Mouse (Mus musculus): ENCODE results near the gene Tmem114.

The Tmem114 gene

DNA sequence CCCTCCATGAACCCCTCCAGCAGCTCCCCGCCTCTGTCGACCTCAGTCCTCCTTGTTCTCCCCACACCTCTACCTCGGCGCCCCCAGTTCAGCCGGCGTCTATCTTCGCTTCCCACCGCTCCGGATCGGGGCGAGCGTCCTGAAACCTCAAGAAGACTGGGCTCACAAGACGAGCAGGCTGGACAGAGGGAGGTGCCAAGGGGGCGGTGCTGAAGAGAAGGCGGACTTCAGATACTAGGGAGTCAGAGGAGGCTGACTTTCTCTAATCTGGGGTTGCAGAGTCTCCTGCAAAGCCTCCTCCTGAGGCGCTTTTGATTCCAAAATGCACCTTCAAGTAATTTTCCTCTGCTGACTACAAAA, at the start of gene Tmem114:
Tmem114 (minus strand) TSS at position 166 of the 360 bp plus-strand sequence.
- no peak for TF ChIP-seq GATA4 (IDR thresholded peaks at IDR 0.05; ENCODE audit: insufficient replicate concordance, low read length)

- no peak for TF ChIP-seq GATA4 (IDR thresholded peaks at IDR 0.05; ENCODE audit: insufficient replicate concordance, low read length)
Observed at GRCm38 (mm10) chr16:8470603-8471481, 45.9 kb upstream of the Tmem114 start, which contains the start of gene Mettl22. Gene Mettl22 (plus strand): TSS chr16:8470788.

DNA sequence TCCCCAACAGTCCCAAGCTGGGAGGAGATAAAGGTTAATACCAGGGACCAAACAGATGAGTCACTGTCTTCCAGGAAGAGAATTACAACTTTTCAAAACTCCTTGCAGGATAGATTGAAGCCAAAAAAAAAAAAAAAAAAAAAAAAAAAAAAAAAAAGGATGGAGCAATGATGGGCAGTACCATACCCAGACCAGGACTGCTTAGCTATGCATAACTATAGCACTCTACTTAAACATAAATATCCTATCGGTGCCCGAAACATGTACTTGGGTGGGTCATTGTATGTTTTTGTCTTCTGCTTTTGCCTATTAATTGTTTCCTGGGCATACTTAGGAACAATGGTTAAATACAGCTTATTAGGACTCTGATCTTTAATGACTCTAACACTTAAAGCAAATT, 45.2 kb upstream of the Tmem114 start:
- TF ChIP-seq GATA4 (IDR thresholded peaks at IDR 0.05; ENCODE audit: insufficient replicate concordance, low read length): no peak

DNA sequence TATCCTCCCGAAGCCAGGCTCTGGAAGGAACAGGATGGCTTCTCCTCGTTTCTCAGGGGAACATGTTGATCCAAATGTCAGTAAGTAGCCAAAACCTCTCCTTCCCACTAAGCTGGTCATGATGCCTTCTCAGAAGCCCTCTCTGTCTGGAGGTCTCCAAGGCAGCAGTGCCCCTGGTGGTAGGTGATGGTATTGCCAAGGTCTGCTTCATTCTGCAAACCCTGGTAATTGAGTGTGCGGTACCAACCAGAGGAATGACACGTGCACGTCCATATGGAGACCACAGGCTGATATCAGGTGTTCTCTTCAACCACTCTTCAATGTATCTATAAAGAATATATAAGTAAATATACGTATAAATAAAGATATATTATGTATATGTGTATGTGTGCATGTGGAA, 34.2 kb upstream of the Tmem114 start:
- no peak for TF ChIP-seq GATA4 (IDR thresholded peaks at IDR 0.05; ENCODE audit: insufficient replicate concordance, low read length)

DNA sequence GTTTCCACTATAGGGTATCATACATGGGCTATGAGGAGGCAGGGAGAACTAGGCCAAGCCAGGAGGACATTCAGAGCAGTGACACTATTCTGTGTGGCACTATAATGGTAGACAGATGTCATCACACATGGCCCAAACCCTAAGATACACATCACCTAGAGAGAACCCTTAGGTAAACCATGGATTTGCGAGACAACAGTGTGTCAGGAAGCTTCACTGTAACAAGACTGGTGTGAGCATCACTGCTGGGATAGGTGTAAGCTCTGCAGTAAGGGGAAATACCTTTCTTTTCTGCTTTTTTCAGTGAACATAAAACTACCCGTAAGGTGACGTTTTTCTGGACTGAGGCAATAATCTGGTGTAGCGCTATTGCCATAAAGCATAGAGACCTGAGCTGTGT, 33.5 kb upstream of the Tmem114 start:
- TF ChIP-seq GATA4 (IDR thresholded peaks at IDR 0.05; ENCODE audit: insufficient replicate concordance, low read length): no peak

DNA sequence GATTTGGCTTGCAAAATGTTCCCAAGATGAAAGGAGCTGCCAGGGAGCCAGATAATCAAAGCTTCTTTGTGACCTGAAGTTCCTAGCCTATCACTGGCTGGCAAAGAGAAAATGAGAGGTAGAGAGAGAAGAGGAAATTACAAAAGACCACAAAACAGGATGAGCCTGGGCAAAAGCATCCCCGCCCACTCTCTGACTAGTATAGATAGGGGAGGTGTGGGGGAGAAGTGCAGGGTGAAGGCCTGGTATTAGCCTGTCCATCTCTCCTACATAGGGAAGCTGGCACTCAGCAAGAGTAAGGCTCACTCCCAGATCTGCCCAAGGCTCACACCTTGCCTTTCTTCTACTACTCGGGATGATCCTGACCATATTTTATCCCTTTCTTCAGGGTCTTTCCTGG, 30.3 kb upstream of the Tmem114 start:
- no peak for TF ChIP-seq GATA4 (IDR thresholded peaks at IDR 0.05; ENCODE audit: insufficient replicate concordance, low read length)

DNA sequence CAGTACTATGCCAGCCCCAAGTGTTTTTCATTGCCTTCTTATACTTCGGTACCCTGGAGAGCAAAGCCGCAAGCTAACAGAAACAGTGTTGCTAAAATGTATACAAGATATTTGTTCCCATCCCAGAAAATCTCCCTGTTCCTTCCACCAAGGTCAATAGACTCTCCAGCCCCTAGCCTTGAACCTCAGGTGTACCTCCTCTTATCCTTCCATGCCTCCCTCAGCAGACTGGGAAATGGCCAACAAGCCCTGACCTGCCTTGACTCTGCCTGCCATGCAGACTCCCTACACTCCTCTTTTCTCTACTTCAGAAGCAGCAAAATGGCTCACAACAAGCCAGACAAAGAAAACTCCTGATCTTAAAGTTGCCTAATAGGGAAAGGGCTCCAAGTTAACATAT, 28.4 kb upstream of the Tmem114 start:
- TF ChIP-seq GATA4 (IDR thresholded peaks at IDR 0.05; ENCODE audit: insufficient replicate concordance, low read length): no peak

DNA sequence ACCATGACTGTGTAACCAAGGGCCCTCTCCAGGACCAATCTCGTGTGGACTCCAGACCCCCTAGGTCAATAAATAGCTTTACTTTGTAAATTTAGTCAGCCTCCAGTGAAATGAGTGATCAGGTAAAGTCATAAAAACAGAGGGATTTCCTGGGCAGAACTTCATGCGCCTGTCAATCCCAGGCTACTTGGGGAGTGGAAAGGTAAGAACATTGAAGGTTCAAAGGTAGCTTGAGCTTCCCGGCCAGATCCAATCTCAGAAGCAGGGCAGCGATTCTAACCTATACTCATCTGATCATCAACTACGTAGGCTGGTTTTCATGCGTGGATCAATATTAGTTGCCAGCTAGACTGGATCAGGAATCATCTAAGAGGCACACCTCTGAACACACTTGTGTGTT, 21.3 kb upstream of the Tmem114 start:
- TF ChIP-seq GATA4 (IDR thresholded peaks at IDR 0.05; ENCODE audit: insufficient replicate concordance, low read length): no peak

DNA sequence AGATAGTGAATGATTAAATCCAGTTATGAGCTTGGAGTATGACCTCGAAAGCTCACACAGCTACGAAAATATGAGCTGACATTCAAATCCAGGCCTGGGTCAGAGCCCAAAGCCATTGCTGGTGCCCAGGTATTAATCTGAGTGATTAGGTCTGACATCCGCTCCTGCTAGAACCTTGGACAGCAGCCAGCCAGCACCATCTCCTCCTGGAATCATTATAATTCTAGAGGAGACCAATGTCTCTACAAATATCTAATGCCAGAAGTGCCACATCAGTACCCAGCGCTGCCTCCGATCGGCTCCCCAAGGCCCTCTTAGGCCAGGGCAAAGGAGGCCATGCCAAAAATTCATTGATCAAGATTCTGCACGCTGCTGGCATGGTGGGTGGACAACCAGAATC, 20.0 kb upstream of the Tmem114 start:
- no peak for TF ChIP-seq GATA4 (IDR thresholded peaks at IDR 0.05; ENCODE audit: insufficient replicate concordance, low read length)

- TF ChIP-seq GATA4 (IDR thresholded peaks at IDR 0.05; ENCODE audit: insufficient replicate concordance, low read length): no peak
Observed at GRCm38 (mm10) chr16:8432616-8433015, 7.7 kb upstream of the Tmem114 start.

DNA sequence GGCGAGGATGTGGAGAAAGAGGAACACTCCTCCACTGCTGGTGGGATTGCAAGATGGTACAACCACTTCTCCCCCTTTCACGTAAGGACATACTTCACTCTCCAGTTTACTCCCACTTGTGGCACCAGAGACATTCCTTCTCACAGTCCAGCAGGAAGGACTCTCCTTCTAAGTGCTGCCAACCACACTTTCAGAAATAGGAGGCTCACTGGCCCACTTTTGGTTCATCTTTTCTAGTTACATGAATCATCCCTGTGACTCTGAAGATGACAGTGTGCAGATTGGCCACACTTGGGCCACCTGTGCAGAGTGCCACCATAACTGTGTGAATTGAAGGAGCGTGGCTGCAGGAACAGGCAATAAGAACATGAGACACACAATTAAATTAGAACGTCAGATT, 4.6 kb upstream of the Tmem114 start:
- no peak for TF ChIP-seq GATA4 (IDR thresholded peaks at IDR 0.05; ENCODE audit: insufficient replicate concordance, low read length)

DNA sequence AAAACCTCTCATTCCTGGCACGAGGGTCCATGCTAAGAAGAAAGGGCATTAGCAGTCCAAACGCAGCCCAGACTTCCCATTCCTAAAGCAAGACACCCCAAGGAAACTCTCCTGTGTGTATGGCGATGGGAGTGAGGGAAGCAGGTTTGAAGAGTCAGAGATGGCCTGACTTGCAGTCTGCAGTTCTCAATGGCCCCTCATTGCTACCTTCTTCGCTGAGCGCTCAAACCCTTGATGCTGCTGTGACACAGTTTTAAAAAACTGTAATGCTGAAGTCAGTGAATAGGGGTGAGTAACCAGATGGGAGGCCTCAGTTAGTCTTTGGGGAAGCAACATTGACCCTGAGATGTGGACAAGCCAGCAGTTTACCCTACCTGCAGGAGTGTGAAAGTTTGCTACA, 800 bp upstream of the Tmem114 start:
- TF ChIP-seq GATA4 (IDR thresholded peaks at IDR 0.05; ENCODE audit: insufficient replicate concordance, low read length): no peak

DNA sequence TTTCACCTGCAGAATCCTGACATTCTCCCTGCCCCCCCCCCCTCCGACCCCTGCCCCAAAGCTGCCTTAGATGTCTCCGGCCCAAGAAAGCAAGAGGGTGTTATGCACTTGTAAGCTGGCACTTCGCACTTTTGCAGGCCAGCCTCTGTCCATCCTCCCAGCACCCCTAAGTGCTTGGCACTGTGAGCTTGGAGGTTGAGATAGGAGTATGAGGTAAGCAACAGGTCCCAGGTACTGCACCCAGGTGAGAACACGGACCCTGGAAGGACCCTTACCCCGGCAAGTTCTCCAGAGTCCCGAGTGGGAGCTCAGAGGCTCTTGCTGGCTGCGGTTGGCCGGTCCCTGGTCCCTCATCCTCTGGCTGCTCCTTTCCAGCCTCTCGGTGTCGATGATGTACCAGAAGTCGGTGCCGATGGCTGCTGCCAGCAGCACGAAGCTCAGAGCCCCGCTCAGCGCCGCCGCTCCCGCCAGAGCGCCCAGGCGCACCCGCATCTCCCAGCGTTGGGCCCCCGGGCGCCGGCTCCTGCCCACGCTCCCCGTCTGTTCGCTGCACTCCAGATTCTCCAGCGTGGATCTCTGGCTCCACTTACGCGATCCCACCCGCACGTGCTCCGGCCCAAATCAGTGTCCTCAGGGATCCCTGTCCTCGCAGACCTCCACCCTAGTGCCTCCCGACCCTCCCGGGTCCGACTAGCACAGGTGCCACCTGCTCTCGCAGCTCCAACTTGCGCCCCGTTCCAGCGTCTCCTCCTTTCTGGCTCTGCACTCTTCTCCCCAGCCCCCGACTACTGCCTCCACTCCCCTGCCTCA, 570 bp downstream of the Tmem114 start:
- TF ChIP-seq GATA4 (IDR thresholded peaks at IDR 0.05; ENCODE audit: insufficient replicate concordance, low read length): no peak

DNA sequence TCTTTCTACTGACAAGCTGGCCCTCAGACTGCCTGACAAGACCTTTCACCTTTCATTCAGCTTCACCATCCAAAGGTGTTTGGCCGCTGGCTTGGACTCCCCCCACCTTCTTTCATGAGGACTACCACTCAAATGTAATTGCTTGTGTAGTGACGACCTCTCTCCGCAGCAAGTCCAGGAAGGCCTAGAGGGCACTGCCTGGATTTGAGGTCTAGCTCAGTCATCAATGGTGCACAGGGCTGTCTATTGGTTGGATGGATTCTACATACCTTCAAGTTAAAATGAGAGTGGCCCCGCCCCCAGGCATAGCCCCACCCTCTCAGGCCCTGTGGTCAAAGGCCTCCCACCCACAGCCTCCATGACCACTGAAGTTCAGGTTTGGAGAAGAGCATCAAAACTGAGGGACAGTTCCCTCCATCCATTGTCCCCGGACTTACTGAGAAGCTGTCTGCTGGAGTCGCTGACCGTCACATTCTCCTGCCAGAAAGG, 1.3 kb downstream of the Tmem114 start:
- no peak for TF ChIP-seq GATA4 (IDR thresholded peaks at IDR 0.05; ENCODE audit: insufficient replicate concordance, low read length)

- TF ChIP-seq GATA4 (IDR thresholded peaks at IDR 0.05; ENCODE audit: insufficient replicate concordance, low read length): no peak
Observed at GRCm38 (mm10) chr16:8420842-8421241, 4.1 kb downstream of the Tmem114 start.

GRCm38 (mm10) chr16:8420381-8420780, 4.6 kb downstream of the Tmem114 start:
- TF ChIP-seq GATA4 (IDR thresholded peaks at IDR 0.05; ENCODE audit: insufficient replicate concordance, low read length): no peak

All from liver, adult (tissue).